Mouse (Mus musculus) embryonic facial prominence, embryonic 10.5 days (tissue): ENCODE results near the gene Hmgcs2. TPM values are rescaled to one million over a fixed set of nuclear protein-coding genes. Genes with fewer than 3 reads are reported as not detected.

ENCODE experiments used
- DNase-seq: peaks from one replicate; pipeline ENCODE4 v3.0.0-alpha.2; 2017; ENCODE audit warnings: low spot score
- H3K27ac ChIP-seq: fragments of 300-500 bp; sonication (generic); replicated peaks from 2 replicates; pipeline ENCODE4 v1.5.1; 2016; ENCODE audit warnings: mild to moderate bottlenecking
- H3K27me3 ChIP-seq: fragments of 300-500 bp; sonication (generic); replicated peaks from 2 replicates; pipeline ENCODE4 v1.6.1; 2016; ENCODE audit warnings: low read depth, mild to moderate bottlenecking; ENCODE audit not compliant: poor library complexity, severe bottlenecking
- H3K36me3 ChIP-seq: fragments of 300-500 bp; sonication (generic); replicated peaks from 2 replicates; pipeline ENCODE4 v1.6.1; 2016; ENCODE audit warnings: mild to moderate bottlenecking, moderate library complexity
- H3K4me1 ChIP-seq: fragments of 300-500 bp; sonication (generic); 2 replicates; pipeline ENCODE4 v1.6.1; 2016
- H3K4me3 ChIP-seq: fragments of 300-500 bp; sonication (generic); 2 replicates; pipeline ENCODE4 v1.5.1; 2016; ENCODE audit warnings: mild to moderate bottlenecking, moderate library complexity
- H3K9me3 ChIP-seq: fragments of 300-500 bp; sonication (generic); 2 replicates; pipeline ENCODE4 v1.6.1; 2016; ENCODE audit warnings: mild to moderate bottlenecking
- WGBS: fragments of 180-500 bp; shearing (Covaris S2); methylation state at CpG from one replicate; pipeline ENCODE4 v1.1.7; 2016; 5-methylcytosine and 5-hydroxymethylcytosine counted together
- polyA plus RNA-seq: library from polyadenylated mRNA; unstranded; fragments of >200 nt; fragmentation: Nextera tagmentation; extraction: Ambion mirVana; gene quantifications from 2 replicates; pipeline ENCODE4 v1.2.1, GENCODE M21; 2016

Gene Hmgcs2
- polyA plus RNA-seq = 1.0 and 1.6 TPM in 2 replicates

GRCm38 (mm10) chr3:98280204-98280932 is at the start of gene Hmgcs2:
Hmgcs2 (plus strand) TSS chr3:98280435.
- H3K4me1 ChIP-seq = peaks cover 21% of the 10 kb centered on the region
- H3K27ac ChIP-seq = no peak within 1 kb of the TSS
- no peaks in the 10 kb centered on the region for H3K27me3 ChIP-seq
- DNase-seq = peak; percentile 24
- H3K9me3 ChIP-seq = no peaks in the 10 kb centered on the region
- WGBS = 65% methylated on average over 14 of the region's 14 CpGs
- no peaks in the 10 kb centered on the region for H3K36me3 ChIP-seq
- H3K4me3 ChIP-seq = no peak within 1 kb of the TSS

DNA sequence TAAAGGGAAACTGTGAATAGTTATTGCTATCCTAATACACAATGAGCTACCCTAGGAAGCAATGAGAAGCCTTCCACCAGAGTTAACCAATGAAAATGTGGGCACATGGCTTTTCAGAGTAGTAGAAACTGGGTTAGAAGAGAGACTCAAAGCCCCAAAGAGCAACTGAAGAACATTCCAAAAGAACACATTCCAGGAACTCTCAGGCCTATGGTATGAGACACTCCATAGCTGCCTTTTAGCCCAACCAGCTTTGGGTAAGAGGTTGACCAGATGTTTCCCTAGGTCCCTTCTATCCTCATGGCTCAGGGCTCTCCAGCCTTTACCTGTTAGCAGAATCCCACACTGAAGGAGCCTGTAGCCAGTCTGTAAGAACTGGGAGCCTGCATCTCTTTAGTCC is 46.7 kb upstream of the Hmgcs2 start:
- Histone ChIP-seq H3K27ac (no peak overlapping the region), H3K4me1 (peaks cover 3% of the 10 kb centered on the region; the same call in 1 of the 2 replicates), H3K4me3 (no peak overlapping the region), H3K36me3 (no peaks in the 10 kb centered on the region), H3K9me3 (no peaks in the 10 kb centered on the region), H3K27me3 (peaks cover 1% of the 10 kb centered on the region; the same call in 1 of the 2 replicates)
- DNase-seq = no peak

GRCm38 (mm10) chr3:98236266-98236665 is 44.0 kb upstream of the Hmgcs2 start:
- DNase-seq = no peak
- H3K27ac ChIP-seq = no peak overlapping the region

GRCm38 (mm10) chr3:98237240-98237639 is 43.0 kb upstream of the Hmgcs2 start:
- Histone ChIP-seq H3K4me1 (peaks cover 4% of the 10 kb centered on the region; the same call in 1 of the 2 replicates), H3K4me3 (no peak overlapping the region), H3K27me3 (no peaks in the 10 kb centered on the region), H3K27ac (no peak overlapping the region), H3K9me3 (no peaks in the 10 kb centered on the region), H3K36me3 (no peaks in the 10 kb centered on the region)
- DNase-seq = no peak
- WGBS = 77% methylated on average over 5 of the region's 5 CpGs

More at GRCm38 (mm10) chr3:98236266-98236665, 44.0 kb upstream of the Hmgcs2 start:
- no peak overlapping the region for H3K4me3 ChIP-seq
- H3K4me1 ChIP-seq = peaks cover 1% of the 10 kb centered on the region; the same call in 1 of the 2 replicates
- H3K27me3 ChIP-seq = no peaks in the 10 kb centered on the region
- H3K9me3 ChIP-seq = no peaks in the 10 kb centered on the region
- H3K36me3 ChIP-seq = no peaks in the 10 kb centered on the region
- 93% methylated on average over 6 of the region's 6 CpGs for WGBS

DNA sequence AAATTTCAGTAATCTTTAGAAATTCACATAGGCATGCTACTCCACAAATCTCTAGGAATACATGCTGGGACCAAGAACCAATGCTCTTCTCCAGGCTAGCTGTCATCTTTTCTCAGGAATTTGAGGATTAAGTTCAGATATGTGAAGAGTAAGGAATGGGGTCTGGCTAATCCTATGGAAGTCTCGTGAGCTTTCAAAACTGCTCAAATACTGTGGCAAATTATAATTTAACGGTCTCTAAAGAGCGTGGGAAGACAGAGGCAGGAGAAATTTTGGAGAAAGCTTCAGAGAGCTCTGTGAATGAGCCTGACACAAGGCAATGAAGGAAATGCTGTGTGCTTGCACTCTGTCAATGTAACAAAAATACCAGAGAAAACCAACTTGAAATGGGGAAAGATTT is 42.1 kb upstream of the Hmgcs2 start:
- Histone ChIP-seq H3K4me1 (peaks cover 13% of the 10 kb centered on the region; the same call in 1 of the 2 replicates), H3K27me3 (no peaks in the 10 kb centered on the region), H3K4me3 (no peak overlapping the region), H3K36me3 (no peaks in the 10 kb centered on the region), H3K27ac (no peak overlapping the region), H3K9me3 (no peaks in the 10 kb centered on the region)
- 78% methylated on average over 3 of the region's 3 CpGs for WGBS
- DNase-seq = no peak

DNA sequence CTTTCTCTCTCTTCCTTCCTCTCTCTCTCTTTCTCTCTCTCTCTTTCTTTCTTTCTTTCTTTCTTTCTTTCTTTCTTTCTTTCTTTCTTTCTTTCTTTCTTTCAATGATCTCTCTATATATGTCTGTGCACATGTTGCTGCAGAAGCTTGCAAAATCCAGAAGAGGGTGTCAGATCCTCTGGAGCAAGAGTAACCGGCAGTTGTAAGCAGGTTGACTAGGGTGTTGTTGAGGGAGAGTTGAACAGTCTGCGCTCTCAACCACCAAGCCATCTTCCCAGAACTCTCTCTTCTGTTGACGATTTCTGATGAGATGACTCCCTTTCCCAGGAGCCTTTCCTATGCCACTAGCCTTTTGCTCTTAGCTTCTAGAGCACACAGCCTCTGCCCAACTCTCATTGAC is 38.2 kb upstream of the Hmgcs2 start:
- H3K4me3 ChIP-seq = no peak overlapping the region
- 79% methylated on average over 3 of the region's 3 CpGs for WGBS
- H3K27me3 ChIP-seq = no peaks in the 10 kb centered on the region
- H3K9me3 ChIP-seq = no peaks in the 10 kb centered on the region
- no peak for DNase-seq
- no peaks in the 10 kb centered on the region for H3K36me3 ChIP-seq
- H3K27ac ChIP-seq = no peak overlapping the region
- H3K4me1 ChIP-seq = peaks cover 33% of the 10 kb centered on the region

DNA sequence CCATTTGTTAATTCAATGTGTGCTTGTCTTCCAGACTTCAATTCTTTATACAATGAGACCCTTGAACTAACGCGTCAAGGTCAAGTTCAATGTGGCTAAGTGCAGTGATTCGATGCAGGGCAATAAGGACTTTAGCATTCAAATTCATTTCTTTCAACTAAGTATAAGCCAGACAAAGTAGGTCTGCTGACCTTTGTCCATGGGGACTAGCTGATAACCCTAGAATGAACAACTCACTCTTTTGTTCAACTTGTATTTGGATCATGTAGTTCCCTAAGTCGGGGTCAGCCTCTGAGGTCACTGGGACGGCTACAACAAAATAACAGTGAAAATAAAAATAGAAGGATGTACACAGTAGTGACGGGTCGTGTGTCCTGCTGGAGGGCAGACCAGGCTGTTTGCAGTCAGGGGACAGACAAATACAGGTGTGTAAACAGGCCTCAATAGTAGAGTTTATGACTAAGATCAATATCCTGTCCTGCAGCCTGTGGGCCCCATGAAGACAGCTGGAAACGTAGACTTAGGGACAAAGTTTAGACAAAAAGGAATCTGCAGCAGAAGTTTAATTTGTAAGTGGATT is 37.7 kb upstream of the Hmgcs2 start:
- H3K27me3 ChIP-seq = no peaks in the 10 kb centered on the region
- DNase-seq = no peak
- H3K4me1 ChIP-seq = peaks cover 37% of the 10 kb centered on the region
- 61% methylated on average over 8 of the region's 8 CpGs for WGBS
- no peak overlapping the region for H3K4me3 ChIP-seq
- H3K36me3 ChIP-seq = no peaks in the 10 kb centered on the region
- H3K27ac ChIP-seq = no peak overlapping the region
- H3K9me3 ChIP-seq = no peaks in the 10 kb centered on the region

- 13% methylated on average over 8 of the region's 8 CpGs for WGBS
- H3K36me3 ChIP-seq = no peaks in the 10 kb centered on the region
- DNase-seq = peak; percentile 29
- H3K27ac ChIP-seq = peak overlapping the region; percentile 65
- H3K9me3 ChIP-seq = no peaks in the 10 kb centered on the region
- H3K4me3 ChIP-seq = peak overlapping the region; percentile 18; the same call in 1 of the 2 replicates
- H3K4me1 ChIP-seq = peaks cover 37% of the 10 kb centered on the region
- H3K27me3 ChIP-seq = no peaks in the 10 kb centered on the region
These were observed 34.3 kb upstream of the Hmgcs2 start for GRCm38 (mm10) chr3:98245892-98246291.

GRCm38 (mm10) chr3:98246985-98247751 is 33.1 kb upstream of the Hmgcs2 start:
- Histone ChIP-seq H3K4me1 (peaks cover 34% of the 10 kb centered on the region), H3K9me3 (peaks cover under 1% of the 10 kb centered on the region; the same call in 1 of the 2 replicates), H3K36me3 (no peaks in the 10 kb centered on the region), H3K27me3 (no peaks in the 10 kb centered on the region), H3K4me3 (no peak overlapping the region), H3K27ac (peak overlapping the region; percentile 67)
- DNase-seq = peak; percentile 43
- 42% methylated on average over 7 of the region's 7 CpGs for WGBS

DNA sequence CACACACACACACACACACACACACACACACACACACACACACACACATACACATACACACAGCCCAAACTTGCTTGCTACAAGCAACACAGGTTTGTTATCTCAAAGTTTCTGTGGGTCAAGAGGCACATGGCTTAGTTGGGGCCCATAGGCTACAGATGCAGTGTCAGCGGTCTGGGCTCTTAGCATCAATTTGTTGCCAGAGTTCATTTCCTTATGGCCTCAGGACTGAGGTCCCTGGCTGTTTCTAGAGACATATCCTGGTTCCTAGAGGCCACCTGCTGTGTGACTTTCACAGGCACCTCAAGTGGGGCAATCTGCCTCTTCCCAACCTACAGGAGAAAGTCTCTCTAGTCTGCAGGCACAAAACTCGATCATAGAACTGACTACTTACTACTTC is 30.9 kb upstream of the Hmgcs2 start:
- no peaks in the 10 kb centered on the region for H3K36me3 ChIP-seq
- peaks cover 13% of the 10 kb centered on the region for H3K9me3 ChIP-seq
- 91% methylated on average over 2 of the region's 2 CpGs for WGBS
- no peak for DNase-seq
- peaks cover 24% of the 10 kb centered on the region for H3K4me1 ChIP-seq
- no peaks in the 10 kb centered on the region for H3K27me3 ChIP-seq
- no peak overlapping the region for H3K27ac ChIP-seq
- no peak overlapping the region for H3K4me3 ChIP-seq

DNA sequence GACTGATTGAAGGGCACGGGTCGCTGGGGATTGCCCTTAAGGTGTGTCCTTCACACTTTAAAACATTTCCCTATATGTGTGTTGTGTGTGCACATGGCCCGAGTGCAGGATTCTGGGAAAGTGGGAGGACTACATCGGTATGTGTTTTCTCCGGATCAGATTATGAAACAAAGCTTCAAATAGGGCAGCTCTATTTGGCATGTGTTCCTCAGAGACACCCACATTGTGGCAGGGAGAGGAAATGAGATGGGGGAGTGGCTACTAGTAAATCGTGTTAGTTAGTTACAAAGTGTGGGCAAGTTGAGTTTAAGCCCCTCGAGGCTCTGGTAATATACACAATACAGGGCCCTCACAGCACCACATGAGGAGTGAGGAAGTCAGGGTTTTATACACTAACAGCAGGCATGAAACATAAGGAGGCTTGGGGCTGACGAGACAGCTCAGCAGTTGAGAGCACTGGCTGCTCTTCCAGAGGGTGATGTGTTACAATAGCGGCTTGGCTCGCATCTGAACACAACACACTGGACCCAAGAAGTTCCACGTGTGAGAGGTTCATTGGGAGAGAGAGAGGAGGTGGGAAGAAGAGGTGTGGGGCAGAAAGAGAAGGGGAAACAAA is 30.3 kb upstream of the Hmgcs2 start:
- H3K4me1 ChIP-seq = peaks cover 24% of the 10 kb centered on the region
- peaks cover 13% of the 10 kb centered on the region for H3K9me3 ChIP-seq
- DNase-seq = no peak
- H3K4me3 ChIP-seq = no peak overlapping the region
- no peak overlapping the region for H3K27ac ChIP-seq
- 88% methylated on average over 11 of the region's 11 CpGs for WGBS
- no peaks in the 10 kb centered on the region for H3K27me3 ChIP-seq
- no peaks in the 10 kb centered on the region for H3K36me3 ChIP-seq

GRCm38 (mm10) chr3:98254059-98254458 is 26.2 kb upstream of the Hmgcs2 start:
- H3K27ac ChIP-seq = no peak overlapping the region
- no peaks in the 10 kb centered on the region for H3K36me3 ChIP-seq
- no peak for DNase-seq
- no peaks in the 10 kb centered on the region for H3K27me3 ChIP-seq
- no peak overlapping the region for H3K4me3 ChIP-seq
- no peaks in the 10 kb centered on the region for H3K4me1 ChIP-seq
- peaks cover 15% of the 10 kb centered on the region for H3K9me3 ChIP-seq
- WGBS = 96% methylated on average over 3 of the region's 3 CpGs
